Mouse (Mus musculus): ENCODE measurements around the gene Tmem59. TPM values are rescaled to one million over a fixed set of nuclear protein-coding genes. Genes with fewer than 3 reads are reported as not detected.
A peak's percentile ranks its signal among the peaks of the same experiment; 100 is the strongest.

Gene Tmem59
- total RNA-seq, 2 experiments from 2014 or later, result 207 TPM

GRCm38 (mm10) chr4:107185703-107186102 lies 7.5 kb downstream of the Tmem59 start:
- no peak for TF ChIP-seq CTCF (conservative IDR thresholded peaks at IDR 0.05)
- no peak overlapping the region for H3K4me3 ChIP-seq
- no peak for DNase-seq (ENCODE audit: low spot score in 2 of 2)
- H3K27ac ChIP-seq, result no peak overlapping the region

GRCm38 (mm10) chr4:107193841-107194240 lies 15.6 kb downstream of the Tmem59 start:
- H3K27ac ChIP-seq, result no peak overlapping the region
- TF ChIP-seq CTCF (conservative IDR thresholded peaks at IDR 0.05), result peak; percentile 21; the same call in 1 of the 2 replicates
- no peak for DNase-seq (ENCODE audit: low spot score in 2 of 2)
- H3K4me3 ChIP-seq, result no peak overlapping the region

- DNase-seq (ENCODE audit: low spot score in 2 of 2), result no peak
- Histone ChIP-seq H3K27ac (no peak overlapping the region), H3K4me3 (no peak overlapping the region)
- no peak for TF ChIP-seq CTCF (conservative IDR thresholded peaks at IDR 0.05)
Measured at GRCm38 (mm10) chr4:107196454-107196853, 18.3 kb downstream of the Tmem59 start.

GRCm38 (mm10) chr4:107198072-107198471 lies 19.9 kb downstream of the Tmem59 start:
- no peak for TF ChIP-seq CTCF (conservative IDR thresholded peaks at IDR 0.05)
- Histone ChIP-seq H3K27ac (no peak overlapping the region), H3K4me3 (no peak overlapping the region)
- DNase-seq (ENCODE audit: low spot score in 2 of 2), result no peak

- H3K27ac ChIP-seq, result no peak overlapping the region
- TF ChIP-seq CTCF (conservative IDR thresholded peaks at IDR 0.05), result no peak
- no peak overlapping the region for H3K4me3 ChIP-seq
- DNase-seq (ENCODE audit: low spot score in 2 of 2), result no peak
Measured at GRCm38 (mm10) chr4:107201779-107202178, 23.6 kb downstream of the Tmem59 start.

GRCm38 (mm10) chr4:107203001-107203400 lies 24.8 kb downstream of the Tmem59 start:
- no peak for DNase-seq (ENCODE audit: low spot score in 2 of 2)
- TF ChIP-seq CTCF (conservative IDR thresholded peaks at IDR 0.05), result no peak
- no peak overlapping the region for H3K27ac ChIP-seq
- no peak overlapping the region for H3K4me3 ChIP-seq

- no peak for DNase-seq (ENCODE audit: low spot score in 2 of 2)
- no peak for TF ChIP-seq CTCF (conservative IDR thresholded peaks at IDR 0.05)
- no peak overlapping the region for H3K4me3 ChIP-seq
- H3K27ac ChIP-seq, result no peak overlapping the region
Measured at GRCm38 (mm10) chr4:107207016-107207415, 28.8 kb downstream of the Tmem59 start.

GRCm38 (mm10) chr4:107208880-107209279 lies 30.7 kb downstream of the Tmem59 start, which contains the start of gene Ldlrad1:
TSS of gene Ldlrad1 (plus strand) at chr4:107209180.
- no peak within 1 kb of the TSS for H3K27ac ChIP-seq
- H3K4me3 ChIP-seq, result no peak within 1 kb of the TSS
- no peak for TF ChIP-seq CTCF (conservative IDR thresholded peaks at IDR 0.05)
- no peak for DNase-seq (ENCODE audit: low spot score in 2 of 2)

- no peak for TF ChIP-seq CTCF (conservative IDR thresholded peaks at IDR 0.05)
- no peak for DNase-seq (ENCODE audit: low spot score in 2 of 2)
- Histone ChIP-seq H3K4me3 (no peak overlapping the region), H3K27ac (no peak overlapping the region)
Measured at GRCm38 (mm10) chr4:107210483-107211097, 32.4 kb downstream of the Tmem59 start.

GRCm38 (mm10) chr4:107211465-107211864 lies 33.3 kb downstream of the Tmem59 start:
- Histone ChIP-seq H3K27ac (no peak overlapping the region), H3K4me3 (no peak overlapping the region)
- peak; percentile 20 to 32 for DNase-seq (ENCODE audit: low spot score in 2 of 2)
- no peak for TF ChIP-seq CTCF (conservative IDR thresholded peaks at IDR 0.05)

GRCm38 (mm10) chr4:107211936-107212335 lies 33.7 kb downstream of the Tmem59 start:
- Histone ChIP-seq H3K4me3 (no peak overlapping the region), H3K27ac (no peak overlapping the region)
- DNase-seq (ENCODE audit: low spot score in 2 of 2), result no peak
- no peak for TF ChIP-seq CTCF (conservative IDR thresholded peaks at IDR 0.05)

GRCm38 (mm10) chr4:107213279-107214011 lies 35.2 kb downstream of the Tmem59 start:
- no peak for DNase-seq (ENCODE audit: low spot score in 2 of 2)
- TF ChIP-seq CTCF (conservative IDR thresholded peaks at IDR 0.05), result no peak
- Histone ChIP-seq H3K4me3 (no peak overlapping the region), H3K27ac (no peak overlapping the region)

- no peak for TF ChIP-seq CTCF (conservative IDR thresholded peaks at IDR 0.05)
- no peak overlapping the region for H3K4me3 ChIP-seq
- no peak for DNase-seq (ENCODE audit: low spot score in 2 of 2)
- H3K27ac ChIP-seq, result no peak overlapping the region
Measured at GRCm38 (mm10) chr4:107217574-107217973, 39.4 kb downstream of the Tmem59 start.

- no peak for TF ChIP-seq CTCF (conservative IDR thresholded peaks at IDR 0.05)
- Histone ChIP-seq H3K4me3 (no peak overlapping the region), H3K27ac (no peak overlapping the region)
- DNase-seq (ENCODE audit: low spot score in 2 of 2), result no peak
Measured at GRCm38 (mm10) chr4:107221524-107221923, 43.3 kb downstream of the Tmem59 start.

Measured in layer of hippocampus, adult 2 months (tissue).